Mouse (Mus musculus) limb, embryonic 13.5 days (tissue): ENCODE data around the gene Ypel5. TPM values are rescaled to one million over a fixed set of nuclear protein-coding genes. Genes with fewer than 3 reads are reported as not detected.

ENCODE experiments used
- ATAC-seq: fragments of 200-750 bp; cut with Nextera tagmentation; 2 replicates; pipeline ENCODE4 v1.8.0; 2017; ENCODE audit warnings: low read depth, moderate number of reproducible peaks, moderate TSS enrichment; ENCODE audit not compliant: low FRiP score
- H3K27ac ChIP-seq: fragments of 300-500 bp; sonication (generic); 2 replicates; pipeline ENCODE4 v1.5.1; 2015; ENCODE audit warnings: inconsistent platforms, mild to moderate bottlenecking, moderate library complexity
- H3K27me3 ChIP-seq: fragments of 300-500 bp; sonication (generic); 2 replicates; pipeline ENCODE4 v1.6.1; 2015; ENCODE audit warnings: mild to moderate bottlenecking, inconsistent platforms
- H3K36me3 ChIP-seq: fragments of 300-500 bp; sonication (generic); 2 replicates; pipeline ENCODE4 v1.6.1; 2015; ENCODE audit warnings: inconsistent platforms, mild to moderate bottlenecking, moderate library complexity
- H3K4me1 ChIP-seq: fragments of 300-500 bp; sonication (generic); 2 replicates; pipeline ENCODE4 v1.6.1; 2015; ENCODE audit warnings: inconsistent platforms
- H3K4me2 ChIP-seq: fragments of 300-500 bp; sonication (generic); replicated peaks from 2 replicates; pipeline ENCODE4 v1.6.1; 2015; ENCODE audit warnings: inconsistent platforms, mild to moderate bottlenecking, moderate library complexity
- H3K4me3 ChIP-seq: fragments of 300-500 bp; sonication (generic); 2 replicates; pipeline ENCODE4 v1.5.1; 2015; ENCODE audit warnings: moderate library complexity, mild to moderate bottlenecking, inconsistent platforms
- H3K9ac ChIP-seq: fragments of 300-500 bp; sonication (generic); 2 replicates; pipeline ENCODE4 v1.6.1; 2015; ENCODE audit warnings: mild to moderate bottlenecking, inconsistent platforms
- H3K9me3 ChIP-seq: fragments of 300-500 bp; sonication (generic); 2 replicates; pipeline ENCODE4 v1.6.1; 2016; ENCODE audit warnings: inconsistent platforms
- WGBS: fragments of 180-500 bp; shearing (Covaris S2); methylation state at CpG from one replicate; pipeline ENCODE4 v1.1.7; 2015; 5-methylcytosine and 5-hydroxymethylcytosine counted together
- polyA plus RNA-seq: library from polyadenylated mRNA; unstranded; fragments of >200 nt; fragmentation: Nextera tagmentation; extraction: Ambion mirVana; gene quantifications from 2 replicates; pipeline ENCODE4 v1.2.1, GENCODE M21; 2015

Gene Ypel5
- polyA plus RNA-seq, 1 experiment from 2014 or later = 49.6 TPM

- no peaks in the 10 kb centered on the region for H3K27me3 ChIP-seq
- no peak overlapping the region for H3K4me3 ChIP-seq
- no peak overlapping the region for H3K27ac ChIP-seq
- WGBS = 58% methylated on average over 13 of the region's 13 CpGs
- H3K9ac ChIP-seq = no peak overlapping the region
- no peaks in the 10 kb centered on the region for H3K9me3 ChIP-seq
- no peak for ATAC-seq
- H3K4me2 ChIP-seq = no peak overlapping the region
- H3K36me3 ChIP-seq = peaks cover 4% of the 10 kb centered on the region; the same call in 1 of the 2 replicates
- H3K4me1 ChIP-seq = peaks cover 5% of the 10 kb centered on the region; the same call in 1 of the 2 replicates
Measured at GRCm38 (mm10) chr17:72857677-72858633, 21.7 kb downstream of the Ypel5 start.

GRCm38 (mm10) chr17:72863226-72863625 lies 27.0 kb downstream of the Ypel5 start:
- no peaks in the 10 kb centered on the region for H3K36me3 ChIP-seq
- H3K4me1 ChIP-seq = no peaks in the 10 kb centered on the region
- H3K4me2 ChIP-seq = no peak overlapping the region
- no peak overlapping the region for H3K4me3 ChIP-seq
- H3K27ac ChIP-seq = no peak overlapping the region
- no peak for ATAC-seq
- H3K9me3 ChIP-seq = no peaks in the 10 kb centered on the region
- no peaks in the 10 kb centered on the region for H3K27me3 ChIP-seq
- H3K9ac ChIP-seq = no peak overlapping the region
- WGBS = 68% methylated on average over 10 of the region's 10 CpGs

GRCm38 (mm10) chr17:72866624-72867245 lies 30.5 kb downstream of the Ypel5 start:
- no peak overlapping the region for H3K9ac ChIP-seq
- no peak overlapping the region for H3K27ac ChIP-seq
- no peak for ATAC-seq
- peaks cover 4% of the 10 kb centered on the region; the same call in 1 of the 2 replicates for H3K9me3 ChIP-seq
- no peaks in the 10 kb centered on the region for H3K27me3 ChIP-seq
- WGBS = 87% methylated on average over 3 of the region's 3 CpGs
- no peak overlapping the region for H3K4me2 ChIP-seq
- H3K4me3 ChIP-seq = no peak overlapping the region
- H3K36me3 ChIP-seq = no peaks in the 10 kb centered on the region
- no peaks in the 10 kb centered on the region for H3K4me1 ChIP-seq

GRCm38 (mm10) chr17:72868181-72868580 lies 31.9 kb downstream of the Ypel5 start:
- no peak overlapping the region for H3K4me2 ChIP-seq
- WGBS = 89% methylated on average over 2 of the region's 2 CpGs
- no peaks in the 10 kb centered on the region for H3K36me3 ChIP-seq
- H3K27ac ChIP-seq = no peak overlapping the region
- H3K4me1 ChIP-seq = no peaks in the 10 kb centered on the region
- no peak overlapping the region for H3K4me3 ChIP-seq
- ATAC-seq = no peak
- peaks cover 4% of the 10 kb centered on the region; the same call in 1 of the 2 replicates for H3K9me3 ChIP-seq
- H3K9ac ChIP-seq = no peak overlapping the region
- no peaks in the 10 kb centered on the region for H3K27me3 ChIP-seq

GRCm38 (mm10) chr17:72878979-72879378 lies 42.7 kb downstream of the Ypel5 start:
- 86% methylated on average over 9 of the region's 9 CpGs for WGBS
- Histone ChIP-seq H3K9me3 (no peaks in the 10 kb centered on the region), H3K9ac (no peak overlapping the region), H3K27me3 (no peaks in the 10 kb centered on the region), H3K4me3 (no peak overlapping the region), H3K36me3 (no peaks in the 10 kb centered on the region), H3K4me2 (no peak overlapping the region), H3K4me1 (no peaks in the 10 kb centered on the region), H3K27ac (no peak overlapping the region)
- no peak for ATAC-seq

- no peak overlapping the region for H3K27ac ChIP-seq
- 68% methylated on average over 3 of the region's 3 CpGs for WGBS
- H3K4me2 ChIP-seq = no peak overlapping the region
- no peaks in the 10 kb centered on the region for H3K27me3 ChIP-seq
- no peaks in the 10 kb centered on the region for H3K36me3 ChIP-seq
- no peaks in the 10 kb centered on the region for H3K4me1 ChIP-seq
- H3K9me3 ChIP-seq = no peaks in the 10 kb centered on the region
- ATAC-seq = no peak
- H3K9ac ChIP-seq = no peak overlapping the region
- H3K4me3 ChIP-seq = no peak overlapping the region
Measured at GRCm38 (mm10) chr17:72880156-72880555, 43.9 kb downstream of the Ypel5 start.

GRCm38 (mm10) chr17:72881051-72881450 lies 44.8 kb downstream of the Ypel5 start:
- no peak for ATAC-seq
- H3K27ac ChIP-seq = no peak overlapping the region
- no peaks in the 10 kb centered on the region for H3K4me1 ChIP-seq
- WGBS = 79% methylated on average over 3 of the region's 3 CpGs
- H3K4me3 ChIP-seq = no peak overlapping the region
- H3K9me3 ChIP-seq = no peaks in the 10 kb centered on the region
- no peak overlapping the region for H3K4me2 ChIP-seq
- H3K27me3 ChIP-seq = no peaks in the 10 kb centered on the region
- no peak overlapping the region for H3K9ac ChIP-seq
- no peaks in the 10 kb centered on the region for H3K36me3 ChIP-seq

- no peak for ATAC-seq
- no peaks in the 10 kb centered on the region for H3K27me3 ChIP-seq
- H3K36me3 ChIP-seq = no peaks in the 10 kb centered on the region
- no peak overlapping the region for H3K9ac ChIP-seq
- no peak overlapping the region for H3K4me3 ChIP-seq
- whole genome bisulfite sequencing = 65% methylated on average over 1 of the region's 1 CpGs
- H3K9me3 ChIP-seq = no peaks in the 10 kb centered on the region
- H3K4me2 ChIP-seq = no peak overlapping the region
- no peaks in the 10 kb centered on the region for H3K4me1 ChIP-seq
- no peak overlapping the region for H3K27ac ChIP-seq
Measured at GRCm38 (mm10) chr17:72881804-72882203, 45.6 kb downstream of the Ypel5 start.

- 0 out of 2 replicates have a peak, but pooled peaks have one; percentile 28 for ATAC-seq
- 21% methylated on average over 20 of the region's 20 CpGs for WGBS
Measured at GRCm38 (mm10) chr17:72889556-72890397, 53.5 kb downstream of the Ypel5 start.

GRCm38 (mm10) chr17:72890398-72890898 lies 54.2 kb downstream of the Ypel5 start:
- Histone ChIP-seq H3K4me2 (peak overlapping the region; percentile 16; the same call in 1 of the 2 replicates), H3K36me3 (no peaks in the 10 kb centered on the region), H3K9ac (no peak overlapping the region), H3K4me1 (peaks cover 5% of the 10 kb centered on the region), H3K27ac (no peak overlapping the region), H3K9me3 (no peaks in the 10 kb centered on the region), H3K4me3 (no peak overlapping the region), H3K27me3 (no peaks in the 10 kb centered on the region)
- ATAC-seq = 0 out of 2 replicates have a peak, but pooled peaks have one; percentile 19
- 54% methylated on average over 8 of the region's 8 CpGs for WGBS

More at GRCm38 (mm10) chr17:72889556-72890397, 53.5 kb downstream of the Ypel5 start:
- Histone ChIP-seq H3K36me3 (no peaks in the 10 kb centered on the region), H3K27ac (no peak overlapping the region), H3K9ac (no peak overlapping the region), H3K4me1 (peaks cover 5% of the 10 kb centered on the region), H3K27me3 (no peaks in the 10 kb centered on the region), H3K4me3 (no peak overlapping the region), H3K4me2 (peak overlapping the region; percentile 16; the same call in 1 of the 2 replicates), H3K9me3 (no peaks in the 10 kb centered on the region)

- no peaks in the 10 kb centered on the region for H3K36me3 ChIP-seq
- H3K4me1 ChIP-seq = peaks cover 5% of the 10 kb centered on the region
- H3K27me3 ChIP-seq = no peaks in the 10 kb centered on the region
- ATAC-seq = no peak
- no peak overlapping the region for H3K9ac ChIP-seq
- H3K4me2 ChIP-seq = no peak overlapping the region
- H3K9me3 ChIP-seq = no peaks in the 10 kb centered on the region
- no peak overlapping the region for H3K27ac ChIP-seq
- no peak overlapping the region for H3K4me3 ChIP-seq
- 85% methylated on average over 6 of the region's 6 CpGs for whole genome bisulfite sequencing
Measured at GRCm38 (mm10) chr17:72891556-72891955, 55.3 kb downstream of the Ypel5 start.
